Mouse (Mus musculus) cerebellum, adult 2 months (tissue): ENCODE measurements around the gene Defb25.

Source experiments
- CTCF ChIP-seq: fragments of 200-500 bp; IDR thresholded peaks from 2 replicates; pipeline ENCODE4 v1.5.1; 2011; ENCODE audit warnings: low read depth, mild to moderate bottlenecking, control low read depth, low read length, moderate library complexity, borderline replicate concordance; ENCODE audit not compliant: insufficient read depth
- POLR2A ChIP-seq: fragments of 200-500 bp; IDR thresholded peaks from 2 replicates; pipeline ENCODE4 v1.6.1; 2011; ENCODE audit warnings: low read length, control low read depth, borderline replicate concordance; ENCODE audit not compliant: insufficient read depth

DNA sequence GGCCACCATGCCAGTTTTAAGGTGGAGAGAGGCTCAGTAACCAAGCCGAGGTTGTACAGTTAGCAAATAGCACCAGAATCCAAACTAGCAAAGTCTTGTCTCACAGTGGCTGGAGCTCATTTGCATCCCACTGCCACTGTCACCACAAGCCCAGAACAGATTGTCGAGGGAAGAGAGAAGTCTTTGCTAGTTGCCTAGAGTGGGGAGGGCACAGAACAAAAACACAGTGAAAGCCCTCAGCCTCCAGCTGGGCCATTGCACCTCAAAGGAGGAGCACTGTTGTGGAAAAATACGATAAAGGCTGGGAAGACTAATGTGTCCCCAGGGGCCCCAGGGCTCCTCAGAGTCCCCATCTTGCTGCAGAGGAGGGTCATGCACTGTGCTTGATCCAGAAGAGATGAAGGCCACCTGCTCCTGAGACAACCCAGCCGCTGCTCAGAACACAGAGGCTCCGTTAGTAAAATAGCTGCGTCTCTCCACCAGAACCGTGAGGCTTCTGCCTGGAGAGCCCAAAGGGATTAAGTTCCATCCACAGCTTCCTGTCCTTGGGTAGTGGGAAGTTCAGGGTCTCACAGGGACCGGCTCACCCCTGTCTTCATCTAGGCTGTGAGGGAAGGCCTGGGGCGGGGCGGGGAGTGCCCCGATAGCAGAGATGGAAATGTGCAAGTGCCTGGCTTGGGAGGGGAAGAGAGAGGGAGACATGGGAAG, 16.7 kb upstream of the Defb25 start:
- TF ChIP-seq CTCF = no peak
- no peak for TF ChIP-seq POLR2A
